Mouse (Mus musculus): ENCODE results near the gene Llcfc1. TPM values are rescaled to one million over a fixed set of nuclear protein-coding genes. Genes with fewer than 3 reads are reported as not detected.

The Llcfc1 gene
- polyA plus RNA-seq, 1 experiment from 2014 or later: not detected

GRCm38 (mm10) chr6:41702928-41703327 is 18.7 kb downstream of the Llcfc1 start:
- Histone ChIP-seq H3K9ac (no peak overlapping the region; the same call in 1 of the 2 replicates), H3K27me3 (replicated peaks) (no peaks in the 10 kb centered on the region), H3K27ac (ENCODE audit: poor library complexity, severe bottlenecking) (peak overlapping the region; percentile 51; the same call in 1 of the 2 replicates), H3K4me2 (no peak overlapping the region; the same call in 1 of the 2 replicates), H3K4me1 (replicated peaks) (no peaks in the 10 kb centered on the region), H3K9me3 (replicated peaks) (no peaks in the 10 kb centered on the region), H3K36me3 (no peaks in the 10 kb centered on the region), H3K4me3 (peak overlapping the region; percentile 20)
- WGBS: 68% methylated on average over 2 of the region's 2 CpGs
- ATAC-seq (ENCODE audit: insufficient number of reproducible peaks, low FRiP score): peak; percentile 70; the same call in 1 of the 2 replicates

- no peaks in the 10 kb centered on the region for H3K27me3 ChIP-seq (replicated peaks)
- no peak within 1 kb of the TSS for H3K4me2 ChIP-seq
- H3K36me3 ChIP-seq: no peaks in the 10 kb centered on the region
- H3K27ac ChIP-seq (ENCODE audit: poor library complexity, severe bottlenecking): peak within 1 kb of the TSS; percentile 51; the same call in 1 of the 2 replicates
- H3K4me1 ChIP-seq (replicated peaks): no peaks in the 10 kb centered on the region
- no peaks in the 10 kb centered on the region for H3K9me3 ChIP-seq (replicated peaks)
- H3K4me3 ChIP-seq: peak within 1 kb of the TSS; percentile 24
- ATAC-seq (ENCODE audit: insufficient number of reproducible peaks, low FRiP score): peak; percentile 89
- H3K9ac ChIP-seq: no peak within 1 kb of the TSS
- 18% methylated on average over 1 of the region's 1 CpGs for WGBS
Measured at GRCm38 (mm10) chr6:41704123-41704522, 19.9 kb downstream of the Llcfc1 start, which contains the start of gene Kel. Kel (minus strand) TSS chr6:41704339.

GRCm38 (mm10) chr6:41706275-41706674 is 22.0 kb downstream of the Llcfc1 start:
- no peaks in the 10 kb centered on the region for H3K36me3 ChIP-seq
- H3K4me2 ChIP-seq: no peak overlapping the region
- H3K9ac ChIP-seq: no peak overlapping the region
- H3K4me3 ChIP-seq: no peak overlapping the region
- peak; percentile 87 for ATAC-seq (ENCODE audit: insufficient number of reproducible peaks, low FRiP score)
- 73% methylated on average over 7 of the region's 7 CpGs for WGBS
- H3K9me3 ChIP-seq (replicated peaks): no peaks in the 10 kb centered on the region
- no peaks in the 10 kb centered on the region for H3K27me3 ChIP-seq (replicated peaks)
- 0 out of 2 replicates have a peak overlapping the region, but pooled peaks have one; percentile 51 for H3K27ac ChIP-seq (ENCODE audit: poor library complexity, severe bottlenecking)
- no peaks in the 10 kb centered on the region for H3K4me1 ChIP-seq (replicated peaks)

- WGBS: 52% methylated on average over 1 of the region's 1 CpGs
- H3K27me3 ChIP-seq (replicated peaks): no peaks in the 10 kb centered on the region
- H3K4me2 ChIP-seq: no peak overlapping the region
- H3K4me3 ChIP-seq: no peak overlapping the region
- ATAC-seq (ENCODE audit: insufficient number of reproducible peaks, low FRiP score): no peak
- H3K9ac ChIP-seq: no peak overlapping the region
- no peaks in the 10 kb centered on the region for H3K4me1 ChIP-seq (replicated peaks)
- no peaks in the 10 kb centered on the region for H3K9me3 ChIP-seq (replicated peaks)
- no peak overlapping the region for H3K27ac ChIP-seq (ENCODE audit: poor library complexity, severe bottlenecking)
- H3K36me3 ChIP-seq: no peaks in the 10 kb centered on the region
Measured at GRCm38 (mm10) chr6:41710281-41710680, 26.1 kb downstream of the Llcfc1 start.

- 65% methylated on average over 2 of the region's 2 CpGs for WGBS
- Histone ChIP-seq H3K27me3 (replicated peaks) (no peaks in the 10 kb centered on the region), H3K9me3 (replicated peaks) (0 out of 2 replicates have a peak, but pooled peaks cover 4% of the 10 kb centered on the region), H3K4me3 (no peak overlapping the region), H3K4me1 (replicated peaks) (no peaks in the 10 kb centered on the region), H3K4me2 (no peak overlapping the region), H3K27ac (ENCODE audit: poor library complexity, severe bottlenecking) (no peak overlapping the region), H3K36me3 (no peaks in the 10 kb centered on the region), H3K9ac (no peak overlapping the region)
- no peak for ATAC-seq (ENCODE audit: insufficient number of reproducible peaks, low FRiP score)
Measured at GRCm38 (mm10) chr6:41721430-41721829, 37.2 kb downstream of the Llcfc1 start.

- 50% methylated on average over 1 of the region's 1 CpGs for WGBS
- Histone ChIP-seq H3K4me3 (no peak overlapping the region), H3K4me1 (replicated peaks) (no peaks in the 10 kb centered on the region), H3K27ac (ENCODE audit: poor library complexity, severe bottlenecking) (no peak overlapping the region), H3K4me2 (no peak overlapping the region), H3K9ac (no peak overlapping the region), H3K9me3 (replicated peaks) (no peaks in the 10 kb centered on the region), H3K27me3 (replicated peaks) (no peaks in the 10 kb centered on the region), H3K36me3 (no peaks in the 10 kb centered on the region)
- no peak for ATAC-seq (ENCODE audit: insufficient number of reproducible peaks, low FRiP score)
Measured at GRCm38 (mm10) chr6:41727989-41728609, 43.9 kb downstream of the Llcfc1 start.

- Histone ChIP-seq H3K27me3 (replicated peaks) (no peaks in the 10 kb centered on the region), H3K27ac (ENCODE audit: poor library complexity, severe bottlenecking) (no peak overlapping the region), H3K4me3 (no peak overlapping the region), H3K4me1 (replicated peaks) (no peaks in the 10 kb centered on the region), H3K9ac (no peak overlapping the region), H3K36me3 (no peaks in the 10 kb centered on the region), H3K9me3 (replicated peaks) (no peaks in the 10 kb centered on the region), H3K4me2 (no peak overlapping the region)
- ATAC-seq (ENCODE audit: insufficient number of reproducible peaks, low FRiP score): no peak
- 82% methylated on average over 5 of the region's 5 CpGs for WGBS
Measured at GRCm38 (mm10) chr6:41734719-41735470, 50.7 kb downstream of the Llcfc1 start.

Other genes with a start within 250 kb of the Llcfc1 start
- not detected in 2 replicates for gene Gm10334, start 238.3 kb upstream of the Llcfc1 start, polyA plus RNA-seq (2016; fragmentation: Nextera tagmentation; extraction: Ambion mirVana)
- gene Prss1, start 225.5 kb upstream of the Llcfc1 start, polyA plus RNA-seq (2016; fragmentation: Nextera tagmentation; extraction: Ambion mirVana): not detected in 2 replicates
- gene Prss2, start 162.6 kb upstream of the Llcfc1 start, polyA plus RNA-seq (2016; fragmentation: Nextera tagmentation; extraction: Ambion mirVana): not detected in 2 replicates
- 4.7 and 5.0 TPM in 2 replicates for gene Ephb6, start 78.9 kb upstream of the Llcfc1 start, polyA plus RNA-seq (2016; fragmentation: Nextera tagmentation; extraction: Ambion mirVana)
- gene Trpv6, start 48.0 kb upstream of the Llcfc1 start, polyA plus RNA-seq (2016; fragmentation: Nextera tagmentation; extraction: Ambion mirVana): 0.11 TPM in 1 of 2 replicates, not detected in the other
- 0.08 TPM in 1 of 2 replicates, not detected in the other for gene Trpv5, start 3.7 kb upstream of the Llcfc1 start, polyA plus RNA-seq (2016; fragmentation: Nextera tagmentation; extraction: Ambion mirVana)
- 34.0 and 40.5 TPM in 2 replicates for gene Kel, start 19.9 kb downstream of the Llcfc1 start, polyA plus RNA-seq (2016; fragmentation: Nextera tagmentation; extraction: Ambion mirVana)
- gene Olfr459, start 90.7 kb downstream of the Llcfc1 start, polyA plus RNA-seq (2016; fragmentation: Nextera tagmentation; extraction: Ambion mirVana): not detected in 2 replicates
- not detected in 2 replicates for gene Pip, start 163.1 kb downstream of the Llcfc1 start, polyA plus RNA-seq (2016; fragmentation: Nextera tagmentation; extraction: Ambion mirVana)
- gene Sval2, start 168.6 kb downstream of the Llcfc1 start, polyA plus RNA-seq (2016; fragmentation: Nextera tagmentation; extraction: Ambion mirVana): not detected in 2 replicates

Data from heart, embryonic 12.5 days (tissue).